Mouse (Mus musculus): ENCODE measurements around the gene Ppp1r12a. TPM values are rescaled to one million over a fixed set of nuclear protein-coding genes. Genes with fewer than 3 reads are reported as not detected.

Gene Ppp1r12a
- polyA plus RNA-seq, 1 experiment, result 13.8 TPM

DNA sequence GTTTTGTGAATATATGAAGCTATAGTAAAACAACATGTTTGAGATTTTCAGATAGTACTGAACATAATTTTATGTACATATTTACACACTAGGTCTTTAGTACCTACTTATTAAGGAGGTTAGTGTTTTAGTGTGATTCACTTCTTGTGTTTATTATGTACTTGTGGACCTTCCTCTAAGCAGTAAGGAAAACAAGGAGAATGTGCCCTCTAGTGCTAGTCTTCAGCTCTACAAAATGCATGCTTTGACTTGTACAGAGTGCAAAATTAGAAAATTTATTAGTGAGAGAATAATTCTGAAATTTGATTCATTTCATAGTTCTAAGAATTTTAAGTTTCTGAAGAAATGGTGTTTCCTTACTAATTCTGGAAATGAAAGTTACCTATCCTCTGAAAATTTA lies 28.6 kb downstream of the Ppp1r12a start:
- Histone ChIP-seq H3K9me3 (no peaks in the 10 kb centered on the region), H3K36me3 (replicated peaks; ENCODE audit: low read length) (peaks cover 23% of the 10 kb centered on the region), H3K4me1 (peaks cover 69% of the 10 kb centered on the region), H3K4me3 (replicated peaks) (peak overlapping the region; percentile 90), H3K27me3 (replicated peaks) (no peaks in the 10 kb centered on the region)
- TF ChIP-seq FLI1 (IDR thresholded peaks at IDR 0.05; ENCODE audit: low read length), result no peak
- TF ChIP-seq GATA1 (IDR thresholded peaks at IDR 0.05; ENCODE audit: borderline replicate concordance, low read length), result no peak

DNA sequence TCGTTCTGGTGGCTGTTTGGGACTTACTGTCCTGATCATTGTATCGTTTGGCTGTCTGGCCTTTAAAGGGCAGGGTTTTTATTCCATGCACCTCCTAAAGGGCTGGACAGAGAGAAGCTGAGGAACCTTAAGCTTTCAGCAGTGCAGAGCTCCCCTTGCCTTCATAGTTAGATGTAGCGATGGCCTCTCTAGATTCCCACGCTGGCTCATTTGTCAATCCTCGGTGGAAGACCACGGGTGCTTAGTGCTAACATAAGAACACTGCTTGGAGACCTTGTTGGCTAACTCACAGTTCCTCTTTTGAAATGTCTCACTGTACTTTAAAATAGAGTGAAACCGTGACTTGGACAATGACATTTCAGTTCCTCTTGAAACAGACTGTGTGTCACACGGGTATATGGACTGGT lies 29.4 kb downstream of the Ppp1r12a start:
- peaks cover 72% of the 10 kb centered on the region for H3K4me1 ChIP-seq
- H3K9me3 ChIP-seq, result no peaks in the 10 kb centered on the region
- peaks cover 25% of the 10 kb centered on the region for H3K36me3 ChIP-seq (replicated peaks; ENCODE audit: low read length)
- TF ChIP-seq GATA1 (IDR thresholded peaks at IDR 0.05; ENCODE audit: borderline replicate concordance, low read length) (no peak), FLI1 (IDR thresholded peaks at IDR 0.05; ENCODE audit: low read length) (no peak)
- peak overlapping the region; percentile 90 for H3K4me3 ChIP-seq (replicated peaks)
- no peaks in the 10 kb centered on the region for H3K27me3 ChIP-seq (replicated peaks)

DNA sequence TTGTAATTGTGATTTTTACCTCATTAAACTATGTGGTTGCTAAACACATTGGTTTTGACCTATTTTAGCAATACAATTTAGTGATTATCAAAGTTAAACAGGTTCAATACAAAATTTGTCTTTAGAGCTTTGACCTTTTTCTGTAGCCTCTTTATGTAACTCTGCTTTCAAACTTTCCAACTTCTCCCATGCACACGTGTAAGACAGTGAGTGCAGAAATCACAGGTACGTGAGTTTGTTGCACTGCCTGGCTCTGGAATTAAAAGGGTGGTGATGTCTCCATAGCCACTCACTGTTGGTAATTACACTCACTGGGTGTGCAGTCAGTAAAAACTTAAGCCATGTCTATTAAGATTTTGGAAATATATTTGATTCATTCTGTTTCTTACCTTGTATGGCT lies 30.3 kb downstream of the Ppp1r12a start:
- Histone ChIP-seq H3K36me3 (replicated peaks; ENCODE audit: low read length) (peaks cover 27% of the 10 kb centered on the region), H3K27me3 (replicated peaks) (no peaks in the 10 kb centered on the region), H3K9me3 (no peaks in the 10 kb centered on the region), H3K4me1 (peaks cover 75% of the 10 kb centered on the region), H3K4me3 (replicated peaks) (peak overlapping the region; percentile 42)
- TF ChIP-seq FLI1 (IDR thresholded peaks at IDR 0.05; ENCODE audit: low read length) (no peak), GATA1 (IDR thresholded peaks at IDR 0.05; ENCODE audit: borderline replicate concordance, low read length) (no peak)

GRCm38 (mm10) chr10:108196124-108196523 lies 34.1 kb downstream of the Ppp1r12a start:
- H3K36me3 ChIP-seq (replicated peaks; ENCODE audit: low read length), result peaks cover 47% of the 10 kb centered on the region
- TF ChIP-seq FLI1 (IDR thresholded peaks at IDR 0.05; ENCODE audit: low read length), result no peak
- H3K27me3 ChIP-seq (replicated peaks), result no peaks in the 10 kb centered on the region
- H3K9me3 ChIP-seq, result no peaks in the 10 kb centered on the region
- H3K4me3 ChIP-seq (replicated peaks), result no peak overlapping the region
- peaks cover 65% of the 10 kb centered on the region for H3K4me1 ChIP-seq

GRCm38 (mm10) chr10:108197498-108197897 lies 35.5 kb downstream of the Ppp1r12a start:
- Histone ChIP-seq H3K4me3 (replicated peaks) (no peak overlapping the region), H3K36me3 (replicated peaks; ENCODE audit: low read length) (peaks cover 59% of the 10 kb centered on the region), H3K4me1 (peaks cover 65% of the 10 kb centered on the region), H3K9me3 (no peaks in the 10 kb centered on the region), H3K27me3 (replicated peaks) (no peaks in the 10 kb centered on the region)
- TF ChIP-seq GATA1 (IDR thresholded peaks at IDR 0.05; ENCODE audit: borderline replicate concordance, low read length), result no peak
- no peak for TF ChIP-seq FLI1 (IDR thresholded peaks at IDR 0.05; ENCODE audit: low read length)

DNA sequence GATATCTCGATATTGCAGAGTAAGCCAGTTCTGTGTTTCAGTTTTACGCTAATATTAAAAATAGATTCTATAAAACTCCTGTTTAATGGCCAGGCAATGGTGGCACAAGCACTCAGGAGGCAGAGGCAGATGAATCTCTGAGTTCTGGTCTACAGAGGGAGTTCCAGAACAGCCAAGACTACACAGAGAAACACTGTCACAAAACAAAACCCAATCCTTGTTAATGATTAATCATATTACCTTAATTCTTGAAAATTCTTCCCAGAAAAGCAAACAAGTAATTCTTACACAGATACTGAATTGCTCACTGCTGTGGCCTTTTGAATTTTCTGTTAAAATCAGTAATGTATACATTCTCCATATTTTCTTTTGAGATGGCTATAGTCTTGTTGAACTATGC lies 37.0 kb downstream of the Ppp1r12a start:
- Histone ChIP-seq H3K9me3 (no peaks in the 10 kb centered on the region), H3K36me3 (replicated peaks; ENCODE audit: low read length) (peaks cover 72% of the 10 kb centered on the region)
- TF ChIP-seq GATA1 (IDR thresholded peaks at IDR 0.05; ENCODE audit: borderline replicate concordance, low read length) (no peak), FLI1 (IDR thresholded peaks at IDR 0.05; ENCODE audit: low read length) (no peak)

DNA sequence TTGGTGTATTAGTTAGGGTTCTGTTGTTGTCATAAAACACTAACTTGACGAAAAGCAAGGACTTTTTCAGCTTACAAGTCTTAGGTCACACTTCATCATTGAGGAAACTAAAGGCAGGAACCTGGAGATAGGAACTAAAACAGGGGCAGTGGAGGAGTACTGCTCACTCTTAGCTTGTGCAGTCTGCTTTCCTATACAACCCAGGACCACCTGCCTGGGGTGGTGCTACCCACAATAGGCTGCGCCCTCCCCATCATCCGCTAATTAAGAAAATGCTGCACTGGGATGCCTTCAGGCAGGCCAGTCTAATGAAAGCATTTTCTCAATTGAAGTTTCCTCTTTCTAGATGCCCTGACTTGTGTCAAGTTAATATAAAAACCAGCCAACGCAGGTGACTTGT lies 40.1 kb downstream of the Ppp1r12a start:
- H3K27me3 ChIP-seq (replicated peaks), result no peaks in the 10 kb centered on the region
- peaks cover 77% of the 10 kb centered on the region for H3K36me3 ChIP-seq (replicated peaks; ENCODE audit: low read length)
- TF ChIP-seq FLI1 (IDR thresholded peaks at IDR 0.05; ENCODE audit: low read length), result no peak
- TF ChIP-seq GATA1 (IDR thresholded peaks at IDR 0.05; ENCODE audit: borderline replicate concordance, low read length), result no peak
- no peak overlapping the region for H3K4me3 ChIP-seq (replicated peaks)
- H3K4me1 ChIP-seq, result peaks cover 51% of the 10 kb centered on the region
- H3K9me3 ChIP-seq, result no peaks in the 10 kb centered on the region

More for the DNA sequence above, 37.0 kb downstream of the Ppp1r12a start:
- Histone ChIP-seq H3K4me3 (replicated peaks) (no peak overlapping the region), H3K27me3 (replicated peaks) (no peaks in the 10 kb centered on the region), H3K4me1 (peaks cover 71% of the 10 kb centered on the region)

GRCm38 (mm10) chr10:108203440-108203839 lies 41.4 kb downstream of the Ppp1r12a start:
- Histone ChIP-seq H3K36me3 (replicated peaks; ENCODE audit: low read length) (peaks cover 77% of the 10 kb centered on the region), H3K4me1 (peaks cover 51% of the 10 kb centered on the region), H3K27me3 (replicated peaks) (no peaks in the 10 kb centered on the region), H3K4me3 (replicated peaks) (no peak overlapping the region), H3K9me3 (no peaks in the 10 kb centered on the region)
- TF ChIP-seq FLI1 (IDR thresholded peaks at IDR 0.05; ENCODE audit: low read length) (no peak), GATA1 (IDR thresholded peaks at IDR 0.05; ENCODE audit: borderline replicate concordance, low read length) (no peak)

GRCm38 (mm10) chr10:108209396-108209795 lies 47.4 kb downstream of the Ppp1r12a start:
- peaks cover 22% of the 10 kb centered on the region for H3K4me1 ChIP-seq
- peaks cover 68% of the 10 kb centered on the region for H3K36me3 ChIP-seq (replicated peaks; ENCODE audit: low read length)
- no peak for TF ChIP-seq FLI1 (IDR thresholded peaks at IDR 0.05; ENCODE audit: low read length)
- no peaks in the 10 kb centered on the region for H3K27me3 ChIP-seq (replicated peaks)
- no peaks in the 10 kb centered on the region for H3K9me3 ChIP-seq
- H3K4me3 ChIP-seq (replicated peaks), result no peak overlapping the region

- TF ChIP-seq GATA1 (IDR thresholded peaks at IDR 0.05; ENCODE audit: borderline replicate concordance, low read length) (no peak), FLI1 (IDR thresholded peaks at IDR 0.05; ENCODE audit: low read length) (no peak)
- Histone ChIP-seq H3K36me3 (replicated peaks; ENCODE audit: low read length) (peaks cover 55% of the 10 kb centered on the region), H3K4me3 (replicated peaks) (peak overlapping the region; percentile 29), H3K4me1 (peaks cover 48% of the 10 kb centered on the region), H3K27me3 (replicated peaks) (no peaks in the 10 kb centered on the region), H3K9me3 (no peaks in the 10 kb centered on the region)
Observed at GRCm38 (mm10) chr10:108224413-108224812, 62.4 kb downstream of the Ppp1r12a start.

GRCm38 (mm10) chr10:108237049-108237448 lies 75.1 kb downstream of the Ppp1r12a start:
- H3K27me3 ChIP-seq (replicated peaks), result no peaks in the 10 kb centered on the region
- H3K36me3 ChIP-seq (replicated peaks; ENCODE audit: low read length), result peaks cover 87% of the 10 kb centered on the region
- H3K4me1 ChIP-seq, result peaks cover 49% of the 10 kb centered on the region
- no peak overlapping the region for H3K4me3 ChIP-seq (replicated peaks)
- TF ChIP-seq GATA1 (IDR thresholded peaks at IDR 0.05; ENCODE audit: borderline replicate concordance, low read length) (no peak), FLI1 (IDR thresholded peaks at IDR 0.05; ENCODE audit: low read length) (no peak)
- no peaks in the 10 kb centered on the region for H3K9me3 ChIP-seq
